Mouse (Mus musculus) liver, embryonic 15.5 days (tissue): Measurements from ENCODE around the gene Heatr5a. TPM values are rescaled to one million over a fixed set of nuclear protein-coding genes. Genes with fewer than 3 reads are reported as not detected.

Source experiments
- ATAC-seq: fragments of 200-750 bp; cut with Nextera tagmentation; 2 replicates; pipeline ENCODE4 v1.8.0; 2017; ENCODE audit warnings: moderate number of reproducible peaks, mild to moderate bottlenecking, moderate library complexity; ENCODE audit not compliant: insufficient read depth
- H3K27ac ChIP-seq: fragments of 300-500 bp; sonication (generic); replicated peaks from 2 replicates; pipeline ENCODE4 v1.5.1; 2015; ENCODE audit warnings: mild to moderate bottlenecking, inconsistent platforms
- H3K27me3 ChIP-seq: fragments of 300-500 bp; sonication (generic); 2 replicates; pipeline ENCODE4 v1.6.1; 2015; ENCODE audit warnings: mild to moderate bottlenecking, inconsistent platforms
- H3K36me3 ChIP-seq: fragments of 300-500 bp; sonication (generic); replicated peaks from 2 replicates; pipeline ENCODE4 v1.6.1; 2015; ENCODE audit warnings: moderate library complexity, mild to moderate bottlenecking, inconsistent platforms
- H3K4me1 ChIP-seq: fragments of 300-500 bp; sonication (generic); replicated peaks from 2 replicates; pipeline ENCODE4 v1.6.1; 2015; ENCODE audit warnings: inconsistent platforms
- H3K4me2 ChIP-seq: fragments of 300-500 bp; sonication (generic); 2 replicates; pipeline ENCODE4 v1.6.1; 2015; ENCODE audit warnings: moderate library complexity, mild to moderate bottlenecking, inconsistent platforms
- H3K4me3 ChIP-seq: fragments of 300-500 bp; sonication (generic); replicated peaks from 2 replicates; pipeline ENCODE4 v1.5.1; 2015; ENCODE audit warnings: mild to moderate bottlenecking, inconsistent platforms
- H3K9ac ChIP-seq: fragments of 300-500 bp; sonication (generic); 2 replicates; pipeline ENCODE4 v1.6.1; 2015; ENCODE audit warnings: moderate library complexity, mild to moderate bottlenecking, inconsistent platforms
- H3K9me3 ChIP-seq: fragments of 300-500 bp; sonication (generic); replicated peaks from 2 replicates; pipeline ENCODE4 v1.6.1; 2016; ENCODE audit warnings: inconsistent platforms
- WGBS: fragments of 180-500 bp; shearing (Covaris S2); methylation state at CpG from one replicate; pipeline ENCODE4 v1.1.7; 2015; ENCODE audit warnings: mixed read lengths; ENCODE audit not compliant: insufficient replicate concordance; 5-methylcytosine and 5-hydroxymethylcytosine counted together
- polyA plus RNA-seq: library from polyadenylated mRNA; unstranded; fragments of >200 nt; fragmentation: Nextera tagmentation; extraction: Ambion mirVana; gene quantifications from 2 replicates; pipeline ENCODE4 v1.2.1, GENCODE M21; 2015

Gene Heatr5a
- polyA plus RNA-seq, 1 experiment from 2014 or later: 4.9 TPM

DNA sequence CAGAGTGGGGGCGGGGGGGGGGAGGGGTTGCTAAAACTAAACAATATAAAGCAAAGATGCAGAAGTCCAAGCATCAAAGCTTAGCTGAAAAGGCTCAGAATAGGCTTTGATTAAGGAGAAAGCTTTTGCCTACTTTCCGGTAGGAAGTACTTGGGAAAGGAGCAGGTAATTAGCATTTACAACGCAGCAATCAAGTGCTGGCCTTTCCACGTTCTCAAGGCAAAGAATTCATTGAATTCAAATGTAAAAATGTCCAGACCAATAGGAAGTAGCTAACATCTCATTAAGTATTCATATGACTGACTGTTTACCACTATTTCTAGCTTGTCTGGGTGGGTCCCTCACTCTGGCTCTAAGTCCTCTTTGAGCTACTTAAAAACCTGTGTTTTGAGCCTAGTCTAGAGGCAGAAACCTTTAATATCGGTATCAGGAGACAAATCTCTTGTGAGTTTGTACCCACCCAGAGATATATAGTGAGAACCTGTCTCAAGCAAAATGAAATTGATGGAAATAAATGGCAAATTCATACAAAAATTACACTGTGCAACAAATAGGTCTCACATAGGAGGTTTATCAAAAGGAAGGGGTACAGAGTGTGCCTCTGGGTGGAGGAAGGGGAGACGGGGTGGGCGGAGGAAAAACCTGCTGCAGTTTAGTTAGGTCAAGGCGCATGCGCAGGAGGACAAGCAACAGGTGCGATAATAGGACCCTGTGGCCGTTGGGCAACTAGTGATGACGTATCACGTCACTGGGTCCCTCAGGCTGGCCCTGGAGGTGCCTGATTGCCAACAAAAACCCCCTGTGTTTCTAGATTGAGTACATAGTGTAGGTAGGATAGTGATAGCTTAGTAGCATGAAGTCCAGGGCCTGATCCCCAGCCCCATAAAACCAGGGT is 112.7 kb downstream of the Heatr5a start:
- Histone ChIP-seq H3K36me3 (no peaks in the 10 kb centered on the region), H3K4me1 (peaks cover 52% of the 10 kb centered on the region), H3K4me2 (no peak overlapping the region), H3K27me3 (no peaks in the 10 kb centered on the region), H3K9me3 (no peaks in the 10 kb centered on the region), H3K27ac (peak overlapping the region; percentile 48), H3K4me3 (no peak overlapping the region), H3K9ac (no peak overlapping the region)
- WGBS: 44% methylated on average over 13 of the region's 13 CpGs
- ATAC-seq: no peak

DNA sequence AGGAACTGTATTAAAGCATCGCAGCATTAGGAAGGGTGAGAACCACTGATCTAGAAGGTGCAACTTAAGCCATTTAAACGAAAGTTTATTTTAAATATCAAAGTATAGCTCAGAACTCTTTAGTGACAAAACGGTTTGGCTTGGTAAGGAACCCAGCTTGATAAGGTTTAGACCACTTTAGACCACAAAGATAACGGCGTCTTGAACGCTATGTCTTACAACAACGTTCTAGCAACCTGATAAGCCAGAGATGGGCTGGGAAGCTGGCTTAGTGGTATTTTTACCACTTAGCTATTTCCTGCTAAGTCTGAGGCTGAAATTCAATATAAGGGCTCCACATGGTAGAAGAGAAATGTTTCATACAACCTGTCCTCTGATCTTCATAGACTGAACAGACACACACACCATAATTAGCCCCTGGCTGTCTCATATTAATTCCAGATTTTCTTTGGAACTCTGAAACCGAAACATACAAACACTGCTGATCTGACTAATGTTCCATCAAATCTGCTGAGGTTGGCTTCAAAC is 114.3 kb downstream of the Heatr5a start:
- Histone ChIP-seq H3K4me2 (peak overlapping the region; percentile 33), H3K27ac (peak overlapping the region; percentile 79), H3K27me3 (no peaks in the 10 kb centered on the region), H3K9ac (peak overlapping the region; percentile 25; the same call in 1 of the 2 replicates), H3K4me3 (no peak overlapping the region), H3K9me3 (no peaks in the 10 kb centered on the region), H3K36me3 (no peaks in the 10 kb centered on the region), H3K4me1 (peaks cover 63% of the 10 kb centered on the region)
- 18% methylated on average over 8 of the region's 8 CpGs for WGBS
- ATAC-seq: peak; percentile 47; the same call in 1 of the 2 replicates

DNA sequence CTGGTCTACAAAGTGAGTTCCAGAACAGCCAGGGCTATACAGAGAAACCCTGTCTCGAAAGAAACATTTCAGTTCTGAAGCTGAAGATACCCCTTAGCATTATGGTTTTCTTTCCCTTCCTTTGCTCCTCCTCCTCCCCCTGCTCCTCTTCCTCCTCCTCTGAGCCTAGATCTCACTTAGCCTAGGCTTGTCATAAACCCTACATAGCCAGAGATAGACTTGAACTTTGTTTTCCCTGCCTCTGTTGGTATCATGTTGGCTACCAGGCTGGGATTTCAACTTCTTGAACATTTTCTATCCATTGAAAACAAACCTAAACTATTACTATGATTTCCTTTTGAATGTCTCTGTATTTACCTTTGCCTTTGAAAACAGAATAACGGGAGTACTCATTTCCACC is 115.2 kb downstream of the Heatr5a start:
- peaks cover 70% of the 10 kb centered on the region for H3K4me1 ChIP-seq
- no peak overlapping the region; the same call in 1 of the 2 replicates for H3K4me2 ChIP-seq
- no peaks in the 10 kb centered on the region for H3K27me3 ChIP-seq
- H3K36me3 ChIP-seq: no peaks in the 10 kb centered on the region
- peak overlapping the region; percentile 79 for H3K27ac ChIP-seq
- no peak overlapping the region for H3K4me3 ChIP-seq
- WGBS: 39% methylated on average over 2 of the region's 2 CpGs
- no peaks in the 10 kb centered on the region for H3K9me3 ChIP-seq
- ATAC-seq: no peak
- peak overlapping the region; percentile 25; the same call in 1 of the 2 replicates for H3K9ac ChIP-seq

DNA sequence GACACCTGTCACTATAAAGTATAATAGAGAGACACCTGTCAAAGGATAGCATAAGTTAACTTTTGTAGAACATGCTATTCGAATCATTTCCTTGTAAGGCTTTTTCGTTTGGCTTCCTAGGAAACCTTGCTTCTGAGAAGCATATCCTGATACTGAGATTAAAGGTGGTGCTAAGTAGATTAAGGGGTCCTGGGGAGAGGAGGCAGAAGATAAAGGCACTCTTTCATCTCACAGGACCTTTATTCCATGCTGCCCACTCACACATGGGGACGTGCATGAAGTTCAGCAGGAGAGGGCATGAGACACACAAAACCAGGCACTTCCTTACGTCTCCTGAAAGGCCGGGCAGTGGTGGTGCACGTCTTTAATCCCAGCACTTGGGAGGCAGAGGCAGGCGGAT is 115.7 kb downstream of the Heatr5a start:
- H3K36me3 ChIP-seq: no peaks in the 10 kb centered on the region
- ATAC-seq: peak; percentile 45
- H3K4me3 ChIP-seq: no peak overlapping the region
- 29% methylated on average over 7 of the region's 7 CpGs for WGBS
- H3K4me1 ChIP-seq: peaks cover 71% of the 10 kb centered on the region
- no peak overlapping the region for H3K9ac ChIP-seq
- H3K27ac ChIP-seq: peak overlapping the region; percentile 79
- H3K27me3 ChIP-seq: no peaks in the 10 kb centered on the region
- H3K4me2 ChIP-seq: no peak overlapping the region
- H3K9me3 ChIP-seq: no peaks in the 10 kb centered on the region

DNA sequence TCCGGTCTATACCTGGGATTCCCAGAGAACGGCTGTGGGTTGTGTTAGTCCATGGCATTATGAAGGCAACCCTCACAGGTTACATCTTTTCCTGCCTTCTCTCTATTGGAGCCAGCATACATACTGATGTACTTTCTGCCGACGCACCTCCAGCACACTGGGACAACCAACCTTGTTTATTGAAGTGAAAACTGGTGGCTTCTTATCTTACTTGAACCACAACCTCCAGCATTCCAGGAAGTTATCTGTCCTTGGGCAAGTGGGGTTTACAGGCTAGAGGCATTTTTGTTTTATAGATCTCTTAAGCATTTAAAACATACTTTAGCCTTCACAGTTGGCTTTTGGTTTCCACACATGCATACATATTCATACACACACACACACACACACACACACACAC is 119.5 kb downstream of the Heatr5a start:
- H3K27me3 ChIP-seq: no peaks in the 10 kb centered on the region
- H3K4me2 ChIP-seq: peak overlapping the region; percentile 70
- H3K4me3 ChIP-seq: peak overlapping the region; percentile 55
- no peaks in the 10 kb centered on the region for H3K36me3 ChIP-seq
- peak; percentile 87 for ATAC-seq
- H3K9me3 ChIP-seq: no peaks in the 10 kb centered on the region
- H3K27ac ChIP-seq: peak overlapping the region; percentile 98
- peaks cover 73% of the 10 kb centered on the region for H3K4me1 ChIP-seq
- WGBS: 19% methylated on average over 4 of the region's 4 CpGs
- peak overlapping the region; percentile 59 for H3K9ac ChIP-seq

DNA sequence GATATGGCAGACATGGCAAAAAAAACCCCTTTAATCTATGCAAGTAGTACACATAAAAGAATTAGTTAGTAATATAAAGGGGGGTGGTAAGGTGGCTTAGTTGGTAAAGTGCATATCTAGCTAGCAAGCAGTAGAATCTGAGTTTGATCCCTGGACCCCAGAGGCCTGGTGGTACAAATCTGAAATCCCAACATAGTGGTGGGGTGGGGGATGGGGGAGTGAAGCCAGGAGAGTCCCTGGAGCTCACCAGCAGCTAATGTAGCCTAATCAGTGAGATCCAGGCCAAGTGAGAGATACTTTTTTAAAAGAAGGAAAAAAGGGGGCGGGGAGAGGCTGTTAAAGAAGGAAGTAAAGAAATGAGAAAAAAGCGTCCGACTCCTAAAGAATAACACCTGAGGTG is 120.0 kb downstream of the Heatr5a start:
- H3K4me2 ChIP-seq: peak overlapping the region; percentile 70
- peak overlapping the region; percentile 59 for H3K9ac ChIP-seq
- no peaks in the 10 kb centered on the region for H3K9me3 ChIP-seq
- peaks cover 69% of the 10 kb centered on the region for H3K4me1 ChIP-seq
- 32% methylated on average over 3 of the region's 3 CpGs for WGBS
- peak; percentile 77 for ATAC-seq
- no peaks in the 10 kb centered on the region for H3K36me3 ChIP-seq
- H3K27ac ChIP-seq: peak overlapping the region; percentile 98
- H3K4me3 ChIP-seq: peak overlapping the region; percentile 55
- no peaks in the 10 kb centered on the region for H3K27me3 ChIP-seq

DNA sequence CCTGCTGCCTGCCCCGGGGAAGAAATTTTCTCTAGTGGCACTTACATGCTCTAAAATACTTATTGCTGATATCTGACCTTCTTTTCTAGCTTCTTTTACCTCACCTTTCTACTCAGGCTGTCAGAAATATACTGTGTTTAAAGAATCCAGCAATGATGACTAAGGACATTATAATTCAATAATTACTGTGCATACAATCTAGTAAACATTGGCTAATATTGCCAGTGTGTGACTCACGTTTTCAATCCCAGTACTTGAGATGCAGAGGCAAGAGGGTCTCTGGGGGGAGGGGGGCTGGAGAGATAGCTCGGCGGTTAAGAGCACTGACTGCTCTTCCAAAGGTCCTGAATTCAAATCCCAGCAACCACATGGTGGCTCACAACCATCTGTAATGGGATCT is 120.8 kb downstream of the Heatr5a start:
- Histone ChIP-seq H3K9me3 (no peaks in the 10 kb centered on the region), H3K9ac (peak overlapping the region; percentile 14), H3K27ac (peak overlapping the region; percentile 90), H3K4me3 (peak overlapping the region; percentile 12), H3K4me1 (peaks cover 67% of the 10 kb centered on the region), H3K27me3 (no peaks in the 10 kb centered on the region), H3K36me3 (no peaks in the 10 kb centered on the region), H3K4me2 (peak overlapping the region; percentile 54)
- ATAC-seq: no peak
- WGBS: 34% methylated on average over 4 of the region's 4 CpGs

DNA sequence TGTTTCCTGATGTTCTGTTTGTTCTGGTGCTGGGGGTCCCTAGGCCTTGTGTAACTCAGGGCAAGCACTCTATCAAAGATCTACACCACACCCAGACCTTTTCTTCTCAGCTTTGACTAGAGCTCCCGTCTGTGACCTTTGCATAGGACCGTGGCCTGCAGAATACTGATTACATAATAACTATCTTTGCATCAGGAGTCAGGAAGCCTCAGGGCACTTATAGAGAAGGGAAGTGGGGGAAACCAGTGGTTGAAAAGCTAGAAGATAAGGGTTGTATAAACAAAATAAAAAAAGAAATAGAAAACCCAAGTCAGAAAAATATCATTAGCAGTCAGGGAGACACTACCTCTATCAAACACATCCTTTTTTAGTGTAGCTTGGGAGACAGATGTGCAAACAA is 121.2 kb downstream of the Heatr5a start:
- Histone ChIP-seq H3K9me3 (no peaks in the 10 kb centered on the region), H3K9ac (peak overlapping the region; percentile 14), H3K36me3 (no peaks in the 10 kb centered on the region), H3K4me1 (peaks cover 67% of the 10 kb centered on the region), H3K4me2 (peak overlapping the region; percentile 54), H3K27me3 (no peaks in the 10 kb centered on the region), H3K27ac (peak overlapping the region; percentile 90), H3K4me3 (peak overlapping the region; percentile 12)
- 6% methylated on average over 2 of the region's 2 CpGs for WGBS
- ATAC-seq: peak; percentile 13

DNA sequence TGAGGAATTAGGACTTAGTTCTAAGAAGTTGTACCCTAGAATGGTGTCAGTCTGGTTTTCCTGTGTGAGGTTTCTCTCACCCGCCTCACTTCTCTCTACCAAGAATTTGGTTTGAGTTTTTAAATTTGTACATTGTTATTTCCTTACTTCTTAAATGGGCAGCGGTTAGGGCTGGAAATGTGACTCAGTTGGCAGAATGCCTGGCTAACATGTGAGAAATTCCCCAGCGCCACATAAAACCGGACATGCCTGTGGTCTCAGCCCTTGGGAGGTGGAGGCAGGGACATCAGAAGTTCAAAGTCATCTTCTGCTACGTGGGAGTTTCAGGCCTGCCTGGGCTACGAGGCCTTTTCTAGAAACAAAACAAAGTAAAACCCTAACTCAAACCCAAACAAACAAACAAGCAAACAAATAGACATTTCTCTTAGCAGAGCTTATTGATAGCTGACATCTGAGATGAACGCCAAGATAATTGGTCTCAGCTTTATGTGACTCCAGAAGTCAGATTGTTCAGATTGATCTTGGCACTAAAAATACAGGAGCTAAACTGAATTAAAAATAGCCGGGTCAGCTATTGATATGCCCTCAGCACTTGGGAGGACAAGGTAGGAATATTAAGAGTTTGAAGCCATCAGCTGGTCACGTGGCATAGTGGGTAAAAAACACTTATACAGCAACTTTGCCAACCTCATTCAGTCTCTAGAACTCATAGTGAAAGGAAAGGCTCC is 123.0 kb downstream of the Heatr5a start:
- Histone ChIP-seq H3K27ac (0 out of 2 replicates have a peak overlapping the region, but pooled peaks have one; percentile 4), H3K27me3 (no peaks in the 10 kb centered on the region), H3K4me2 (no peak overlapping the region), H3K9me3 (no peaks in the 10 kb centered on the region), H3K4me3 (no peak overlapping the region), H3K9ac (no peak overlapping the region), H3K36me3 (no peaks in the 10 kb centered on the region), H3K4me1 (peaks cover 69% of the 10 kb centered on the region)
- ATAC-seq: no peak
- 72% methylated on average over 9 of the region's 9 CpGs for WGBS

DNA sequence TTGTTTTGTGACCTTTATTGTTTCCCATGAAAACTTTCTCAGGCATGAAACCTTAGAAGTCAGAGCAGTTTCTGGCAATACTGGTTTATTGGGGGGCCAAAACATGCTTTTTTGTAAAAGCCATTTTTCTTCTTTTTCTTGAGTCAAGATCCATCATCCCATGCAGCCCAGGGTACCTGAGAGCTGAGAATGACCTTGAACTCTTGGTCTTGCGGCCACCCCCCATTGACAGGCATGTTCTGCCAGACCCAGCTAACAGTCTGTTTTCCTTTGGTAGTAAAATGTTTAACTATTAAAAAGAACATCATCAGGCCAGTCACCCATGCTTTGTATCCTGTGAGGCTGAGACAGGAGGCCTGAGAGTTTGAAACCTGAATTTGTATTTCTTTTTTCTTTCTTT is 125.9 kb downstream of the Heatr5a start:
- H3K9me3 ChIP-seq: no peaks in the 10 kb centered on the region
- ATAC-seq: peak; percentile 22
- H3K36me3 ChIP-seq: no peaks in the 10 kb centered on the region
- H3K27ac ChIP-seq: peak overlapping the region; percentile 99
- peak overlapping the region; percentile 45; the same call in 1 of the 2 replicates for H3K9ac ChIP-seq
- H3K4me2 ChIP-seq: peak overlapping the region; percentile 75
- WGBS: 19% methylated on average over 1 of the region's 1 CpGs
- peak overlapping the region; percentile 63 for H3K4me3 ChIP-seq
- peaks cover 74% of the 10 kb centered on the region for H3K4me1 ChIP-seq
- no peaks in the 10 kb centered on the region for H3K27me3 ChIP-seq

DNA sequence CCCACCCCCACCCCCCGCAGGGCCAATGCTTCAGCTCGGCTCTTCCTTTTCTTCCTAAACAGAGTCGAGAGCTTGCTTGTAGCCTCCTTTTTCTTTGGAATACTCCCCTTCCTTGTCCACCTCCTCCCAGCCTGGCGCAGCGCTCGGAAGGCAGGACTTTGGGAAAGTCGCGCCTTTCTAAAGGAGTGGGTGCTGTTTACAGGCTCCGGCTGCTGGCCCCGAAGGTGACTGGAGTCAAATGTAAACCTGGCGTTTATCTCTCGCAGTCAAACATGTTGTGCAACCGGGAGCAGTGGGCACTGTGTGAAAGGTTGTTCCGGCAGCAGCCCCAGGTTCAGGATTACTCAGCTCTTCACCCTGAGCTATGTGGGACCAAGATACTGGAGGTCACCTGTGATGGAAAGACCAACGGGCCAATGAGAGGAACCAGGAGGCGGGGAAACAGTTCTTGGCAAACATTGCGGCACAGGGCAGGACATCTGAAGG is 126.3 kb downstream of the Heatr5a start:
- ATAC-seq: peak; percentile 98
- H3K4me3 ChIP-seq: peak overlapping the region; percentile 63
- H3K4me1 ChIP-seq: peaks cover 70% of the 10 kb centered on the region
- H3K4me2 ChIP-seq: peak overlapping the region; percentile 75
- H3K27ac ChIP-seq: peak overlapping the region; percentile 99
- H3K36me3 ChIP-seq: no peaks in the 10 kb centered on the region
- H3K9me3 ChIP-seq: no peaks in the 10 kb centered on the region
- peak overlapping the region; percentile 76 for H3K9ac ChIP-seq
- H3K27me3 ChIP-seq: no peaks in the 10 kb centered on the region
- under 1% methylated on average over 17 of the region's 17 CpGs for WGBS
